Mouse (Mus musculus): ENCODE measurements around the gene Gm28047. TPM values are rescaled to one million over a fixed set of nuclear protein-coding genes. Genes with fewer than 3 reads are reported as not detected.
"Not testable (repeated sequence)": the region's sequence is repeated elsewhere in the genome, so short reads cannot be mapped to it uniquely, and the experiment has no call there.

Gm28047 gene
- total and polyA plus RNA-seq, 2 experiments from 2014 or later = not detected

- no peak for TF ChIP-seq CTCF (IDR thresholded peaks at IDR 0.05; ENCODE audit: low read depth)
- TF ChIP-seq EP300 (IDR thresholded peaks at IDR 0.05; ENCODE audit: low read depth) = no peak
- H3K27ac ChIP-seq (ENCODE audit: low read depth) = peak overlapping the region; percentile 80
- peaks cover 29% of the 10 kb centered on the region for H3K4me1 ChIP-seq (ENCODE audit: control insufficient read depth, insufficient read depth)
- no peak overlapping the region for H3K4me3 ChIP-seq (ENCODE audit: low read depth, low read length)
- no peaks in the 10 kb centered on the region for H3K27me3 ChIP-seq (ENCODE audit: control insufficient read depth, insufficient read depth, low read length)
- H3K4me2 ChIP-seq (ENCODE audit: low read depth, low read length) = no peak overlapping the region
- ATAC-seq (ENCODE audit: insufficient read depth, low read depth) (peak; percentile 76), DNase-seq (ENCODE audit: low spot score) (peak; percentile 70)
- no peak overlapping the region for H3K9ac ChIP-seq (replicated peaks; ENCODE audit: low read depth, low read length)
- WGBS = 22% methylated on average over 3 of the region's 3 CpGs
- peaks cover 24% of the 10 kb centered on the region for H3K36me3 ChIP-seq (replicated peaks; ENCODE audit: control insufficient read depth, insufficient read depth, low read length)
- H3K9me3 ChIP-seq (replicated peaks; ENCODE audit: control insufficient read depth, low read length) = no peaks in the 10 kb centered on the region
Observed at GRCm38 (mm10) chr15:102657926-102658381, 33.1 kb upstream of the Gm28047 start.

GRCm38 (mm10) chr15:102656658-102657057, 31.8 kb upstream of the Gm28047 start:
- Histone ChIP-seq H3K9me3 (replicated peaks; ENCODE audit: control insufficient read depth, low read length) (no peaks in the 10 kb centered on the region), H3K36me3 (replicated peaks; ENCODE audit: control insufficient read depth, insufficient read depth, low read length) (peaks cover 11% of the 10 kb centered on the region), H3K27me3 (ENCODE audit: control insufficient read depth, insufficient read depth, low read length) (no peaks in the 10 kb centered on the region), H3K4me2 (ENCODE audit: low read depth, low read length) (no peak overlapping the region), H3K27ac (ENCODE audit: low read depth) (peak overlapping the region; percentile 80), H3K4me3 (ENCODE audit: low read depth, low read length) (no peak overlapping the region), H3K9ac (replicated peaks; ENCODE audit: low read depth, low read length) (peak overlapping the region; percentile 21; the same call in 1 of the 2 replicates), H3K4me1 (ENCODE audit: control insufficient read depth, insufficient read depth) (peaks cover 29% of the 10 kb centered on the region)
- ATAC-seq (ENCODE audit: insufficient read depth, low read depth) (peak; percentile 70), DNase-seq (ENCODE audit: low spot score) (peak; percentile 82)
- 25% methylated on average over 4 of the region's 4 CpGs for WGBS
- TF ChIP-seq EP300 (IDR thresholded peaks at IDR 0.05; ENCODE audit: low read depth) (no peak), CTCF (IDR thresholded peaks at IDR 0.05; ENCODE audit: low read depth) (no peak)

- not testable (repeated sequence) for H3K27me3 ChIP-seq (ENCODE audit: control insufficient read depth, insufficient read depth, low read length); H3K9ac ChIP-seq (replicated peaks; ENCODE audit: low read depth, low read length); ATAC-seq (ENCODE audit: insufficient read depth, low read depth); H3K4me3 ChIP-seq (ENCODE audit: low read depth, low read length); DNase-seq (ENCODE audit: low spot score); H3K27ac ChIP-seq (ENCODE audit: low read depth); H3K4me2 ChIP-seq (ENCODE audit: low read depth, low read length); H3K9me3 ChIP-seq (replicated peaks; ENCODE audit: control insufficient read depth, low read length); H3K36me3 ChIP-seq (replicated peaks; ENCODE audit: control insufficient read depth, insufficient read depth, low read length)
- 85% methylated on average over 8 of the region's 9 CpGs for WGBS
- peaks cover 12% of the 10 kb centered on the region for H3K4me1 ChIP-seq (ENCODE audit: control insufficient read depth, insufficient read depth)
Observed at GRCm38 (mm10) chr15:102651928-102652660, 27.2 kb upstream of the Gm28047 start.

GRCm38 (mm10) chr15:102651107-102651506, 26.2 kb upstream of the Gm28047 start:
- DNase-seq (ENCODE audit: low spot score) (no peak), ATAC-seq (ENCODE audit: insufficient read depth, low read depth) (no peak)
- no peak overlapping the region for H3K27ac ChIP-seq (ENCODE audit: low read depth)
- H3K27me3 ChIP-seq (ENCODE audit: control insufficient read depth, insufficient read depth, low read length) = no peaks in the 10 kb centered on the region
- H3K9ac ChIP-seq (replicated peaks; ENCODE audit: low read depth, low read length) = no peak overlapping the region
- H3K4me2 ChIP-seq (ENCODE audit: low read depth, low read length) = no peak overlapping the region
- no peak for TF ChIP-seq CTCF (IDR thresholded peaks at IDR 0.05; ENCODE audit: low read depth)
- TF ChIP-seq EP300 (IDR thresholded peaks at IDR 0.05; ENCODE audit: low read depth) = no peak
- WGBS = 78% methylated on average over 3 of the region's 3 CpGs
- peaks cover 2% of the 10 kb centered on the region; the same call in 1 of the 2 replicates for H3K4me1 ChIP-seq (ENCODE audit: control insufficient read depth, insufficient read depth)
- no peak overlapping the region for H3K4me3 ChIP-seq (ENCODE audit: low read depth, low read length)
- H3K36me3 ChIP-seq (replicated peaks; ENCODE audit: control insufficient read depth, insufficient read depth, low read length) = no peaks in the 10 kb centered on the region
- no peaks in the 10 kb centered on the region for H3K9me3 ChIP-seq (replicated peaks; ENCODE audit: control insufficient read depth, low read length)

- TF ChIP-seq CTCF (IDR thresholded peaks at IDR 0.05; ENCODE audit: low read depth) (no peak), EP300 (IDR thresholded peaks at IDR 0.05; ENCODE audit: low read depth) (no peak)
- Histone ChIP-seq H3K9me3 (replicated peaks; ENCODE audit: control insufficient read depth, low read length) (no peaks in the 10 kb centered on the region; the same call in 1 of the 2 replicates), H3K9ac (replicated peaks; ENCODE audit: low read depth, low read length) (no peak overlapping the region), H3K4me2 (ENCODE audit: low read depth, low read length) (no peak overlapping the region), H3K4me3 (ENCODE audit: low read depth, low read length) (no peak overlapping the region), H3K4me1 (ENCODE audit: control insufficient read depth, insufficient read depth) (no peaks in the 10 kb centered on the region), H3K27me3 (ENCODE audit: control insufficient read depth, insufficient read depth, low read length) (no peaks in the 10 kb centered on the region), H3K27ac (ENCODE audit: low read depth) (no peak overlapping the region), H3K36me3 (replicated peaks; ENCODE audit: control insufficient read depth, insufficient read depth, low read length) (no peaks in the 10 kb centered on the region)
- WGBS = 85% methylated on average over 3 of the region's 3 CpGs
- no peak for DNase-seq (ENCODE audit: low spot score)
- ATAC-seq (ENCODE audit: insufficient read depth, low read depth) = no peak
Observed at GRCm38 (mm10) chr15:102635817-102636216, 10.9 kb upstream of the Gm28047 start.

GRCm38 (mm10) chr15:102634684-102635083, 9.8 kb upstream of the Gm28047 start:
- H3K4me1 ChIP-seq (ENCODE audit: control insufficient read depth, insufficient read depth) = no peaks in the 10 kb centered on the region
- DNase-seq (ENCODE audit: low spot score) = no peak
- WGBS = 91% methylated on average over 8 of the region's 8 CpGs
- ATAC-seq (ENCODE audit: insufficient read depth, low read depth) = no peak
- H3K9me3 ChIP-seq (replicated peaks; ENCODE audit: control insufficient read depth, low read length) = no peaks in the 10 kb centered on the region; the same call in 1 of the 2 replicates
- H3K9ac ChIP-seq (replicated peaks; ENCODE audit: low read depth, low read length) = no peak overlapping the region
- no peak overlapping the region for H3K27ac ChIP-seq (ENCODE audit: low read depth)
- no peak overlapping the region for H3K4me2 ChIP-seq (ENCODE audit: low read depth, low read length)
- no peaks in the 10 kb centered on the region for H3K27me3 ChIP-seq (ENCODE audit: control insufficient read depth, insufficient read depth, low read length)
- no peaks in the 10 kb centered on the region for H3K36me3 ChIP-seq (replicated peaks; ENCODE audit: control insufficient read depth, insufficient read depth, low read length)
- TF ChIP-seq CTCF (IDR thresholded peaks at IDR 0.05; ENCODE audit: low read depth) (no peak), EP300 (IDR thresholded peaks at IDR 0.05; ENCODE audit: low read depth) (no peak)
- H3K4me3 ChIP-seq (ENCODE audit: low read depth, low read length) = no peak overlapping the region
